Mouse (Mus musculus) adrenal gland (tissue): ENCODE data around the gene Tpmt.

Experiments used
- intact Hi-C: fragments of 180-260 bp; cut with DNase I; formaldehyde crosslinking; loops from one replicate; pipeline ENCODE4 v1.15.1; 2025

Tpmt gene

DNA sequence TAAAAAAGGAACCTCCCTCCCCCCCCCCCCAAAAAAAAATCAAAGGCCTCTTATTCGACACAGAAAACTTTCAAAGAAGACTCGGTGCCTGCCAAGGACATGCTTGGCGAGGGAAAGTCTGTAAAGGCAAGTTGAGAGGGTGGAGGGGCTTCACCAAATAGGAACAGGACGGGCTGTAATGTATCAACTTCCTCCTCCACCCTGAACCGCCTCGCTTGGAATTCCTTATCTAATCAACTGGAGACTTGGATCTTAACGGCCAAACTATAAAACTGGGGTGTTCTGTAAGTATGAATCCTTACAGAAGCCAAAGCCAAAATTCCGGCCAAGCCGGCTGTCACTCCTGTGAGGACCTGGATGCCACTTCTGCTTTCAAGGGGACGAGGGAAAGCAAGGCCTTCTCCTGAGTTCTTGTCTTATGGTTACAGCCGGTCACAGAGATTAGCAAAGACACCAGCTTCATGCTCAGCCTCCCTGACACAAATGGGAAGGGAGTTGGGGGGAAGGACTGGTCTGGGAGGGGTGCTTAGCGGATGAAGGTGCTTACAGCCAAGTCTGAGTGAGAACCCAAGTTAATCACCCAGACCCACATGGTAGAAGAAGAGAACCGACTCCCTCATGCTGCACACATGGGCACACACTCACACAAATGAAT, 64.6 kb downstream of the Tpmt start:
- intact Hi-C loops: no loop called here

DNA sequence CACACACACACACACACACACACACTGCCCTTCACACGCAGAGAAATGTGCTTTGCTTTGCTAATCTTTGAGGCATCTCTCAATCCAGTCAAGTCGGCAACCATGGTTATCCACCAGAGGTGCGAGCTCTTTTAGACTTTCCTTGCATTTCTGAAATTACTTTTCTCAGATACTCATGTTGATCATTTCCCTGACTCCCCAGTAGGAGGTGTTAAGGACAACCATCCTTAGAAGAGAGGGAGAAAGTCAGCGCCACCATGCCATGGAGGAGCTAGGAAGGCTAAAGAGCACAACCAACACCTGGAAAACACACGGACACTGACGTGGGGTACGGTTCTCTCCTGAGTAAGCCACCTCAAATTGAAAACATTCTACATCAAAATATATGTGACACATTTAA, 68.0 kb downstream of the Tpmt start:
- intact Hi-C loops: no loop called here

DNA sequence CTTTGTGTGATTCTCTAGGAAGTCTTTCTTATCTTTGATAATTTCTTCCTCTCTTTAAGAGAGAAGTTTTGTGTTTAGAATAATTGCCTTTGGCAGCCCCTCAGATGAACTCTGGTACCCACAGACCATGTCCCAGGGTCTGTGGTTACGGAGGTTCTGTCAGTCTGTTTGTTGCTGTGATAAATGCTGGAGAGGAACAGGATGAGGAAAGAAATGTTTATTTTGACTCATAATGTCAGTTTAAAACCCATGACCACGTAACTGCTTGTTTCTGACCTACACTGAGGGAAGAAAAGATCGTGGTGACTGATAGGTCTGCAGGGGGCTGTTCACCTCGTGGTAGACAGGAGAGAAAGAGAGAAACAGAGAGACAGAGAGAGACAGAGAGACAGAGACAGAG, 68.6 kb downstream of the Tpmt start:
- intact Hi-C loops: no loop called here

- intact Hi-C loops: no loop called here
These were observed 69.4 kb downstream of the Tpmt start for GRCm38 (mm10) chr13:46975031-46975551.
